Mouse (Mus musculus): ENCODE measurements around the gene Arhgap25.
"Not testable (repeated sequence)": the region's sequence is repeated elsewhere in the genome, so short reads cannot be mapped to it uniquely, and the experiment has no call there.

Gene Arhgap25

DNA sequence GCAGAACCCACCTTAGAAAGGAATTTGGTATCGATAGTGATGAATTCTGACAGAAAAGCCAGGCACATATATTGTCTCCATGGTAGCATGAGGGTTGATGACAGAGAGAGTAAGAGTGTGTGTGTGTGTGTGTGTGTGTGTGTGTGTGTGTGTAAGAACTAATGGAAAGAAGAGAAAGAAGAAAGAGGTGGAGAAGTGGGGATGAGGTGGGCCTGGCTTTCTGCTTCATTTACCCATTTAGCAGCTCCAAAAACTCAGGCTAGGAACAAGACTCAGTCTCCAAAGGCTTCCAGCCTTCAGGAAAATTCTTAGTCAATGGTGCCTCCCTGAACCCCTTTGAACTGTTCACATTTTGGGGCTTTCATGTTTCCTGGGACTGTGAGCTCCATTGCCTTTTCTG is 29.5 kb downstream of the Arhgap25 start:
- no peak for DNase-seq (ENCODE audit: low spot score)

DNA sequence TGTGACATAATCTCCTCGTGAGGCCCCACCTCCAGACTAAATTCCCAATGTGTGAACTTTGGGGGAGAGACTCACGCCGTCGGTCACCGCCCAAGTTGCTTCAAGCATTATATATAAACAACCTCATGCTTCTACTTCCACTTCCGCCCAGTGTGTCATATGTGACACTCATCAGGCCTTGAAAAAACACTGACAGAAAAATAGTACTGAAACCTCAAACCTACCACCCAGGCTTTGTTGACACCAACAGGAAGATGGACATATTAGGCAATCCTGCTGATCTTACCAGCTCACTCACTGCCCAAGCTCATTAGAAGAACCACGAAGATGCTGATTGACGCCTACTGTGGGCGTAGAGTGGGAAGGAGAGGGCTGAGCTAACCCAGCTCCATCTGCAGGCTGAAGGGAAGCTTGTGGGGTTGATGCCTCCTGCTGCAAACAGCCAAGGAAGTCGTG is 30.2 kb downstream of the Arhgap25 start:
- peak; percentile 43 for DNase-seq (ENCODE audit: low spot score)

DNA sequence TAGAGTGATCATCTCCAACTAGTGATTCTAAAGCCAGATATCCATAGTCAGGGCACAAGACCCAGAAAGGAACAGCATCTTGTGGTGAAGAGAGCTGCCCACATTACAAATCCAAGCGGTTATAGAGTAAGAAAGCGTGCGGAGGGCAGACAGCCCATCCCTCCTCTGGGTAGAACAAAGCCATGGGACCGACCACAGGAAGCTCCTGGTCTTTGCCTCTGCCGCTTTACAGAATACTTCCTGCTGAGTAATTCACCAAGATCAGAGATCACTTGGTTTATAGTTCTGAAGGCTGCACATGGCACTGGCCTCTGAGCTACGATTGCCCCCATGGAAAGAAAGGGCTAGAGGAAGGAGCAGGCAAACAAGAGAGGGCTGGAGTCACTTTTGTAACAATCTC is 30.6 kb downstream of the Arhgap25 start:
- no peak for DNase-seq (ENCODE audit: low spot score)

DNA sequence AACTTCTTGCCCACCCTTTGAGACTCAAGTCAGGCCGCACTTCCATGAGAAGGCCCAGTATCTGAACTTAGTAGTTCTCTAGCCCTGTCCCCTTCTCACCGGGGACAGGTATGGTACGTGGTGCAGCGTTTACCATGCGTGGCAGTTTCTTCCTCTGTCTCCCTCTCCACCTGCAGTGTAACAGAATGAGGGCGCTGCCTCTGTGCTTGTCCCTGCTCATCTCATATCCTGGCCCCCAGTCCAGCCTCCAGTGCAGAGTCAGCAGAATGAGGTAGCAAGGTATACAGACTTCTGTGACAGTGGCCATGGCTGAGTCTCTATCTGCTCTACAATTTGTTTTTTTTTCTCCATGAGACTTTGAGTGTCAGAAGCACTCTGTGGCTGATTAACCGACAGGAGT is 32.4 kb downstream of the Arhgap25 start:
- no peak for DNase-seq (ENCODE audit: low spot score)

DNA sequence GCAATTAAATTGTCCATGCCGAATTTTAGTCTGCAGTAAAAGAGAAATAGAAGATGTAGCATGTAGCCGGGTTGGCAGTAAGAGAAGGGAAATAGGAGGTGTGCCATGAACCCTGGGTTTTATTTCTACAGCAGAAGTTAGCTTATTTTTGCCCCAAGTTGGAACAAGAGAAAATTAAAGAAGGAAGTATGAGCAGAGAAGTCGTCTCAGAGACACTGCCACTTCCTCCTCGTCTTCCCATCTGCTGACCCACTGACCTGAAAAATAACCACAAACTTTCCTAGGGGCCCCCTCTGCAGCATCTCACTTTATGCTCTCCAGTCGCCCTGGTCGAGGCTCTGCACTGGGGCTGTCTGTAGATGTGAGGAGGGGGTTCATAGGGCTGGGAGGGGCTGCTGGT is 33.3 kb downstream of the Arhgap25 start:
- no peak for DNase-seq (ENCODE audit: low spot score)

DNA sequence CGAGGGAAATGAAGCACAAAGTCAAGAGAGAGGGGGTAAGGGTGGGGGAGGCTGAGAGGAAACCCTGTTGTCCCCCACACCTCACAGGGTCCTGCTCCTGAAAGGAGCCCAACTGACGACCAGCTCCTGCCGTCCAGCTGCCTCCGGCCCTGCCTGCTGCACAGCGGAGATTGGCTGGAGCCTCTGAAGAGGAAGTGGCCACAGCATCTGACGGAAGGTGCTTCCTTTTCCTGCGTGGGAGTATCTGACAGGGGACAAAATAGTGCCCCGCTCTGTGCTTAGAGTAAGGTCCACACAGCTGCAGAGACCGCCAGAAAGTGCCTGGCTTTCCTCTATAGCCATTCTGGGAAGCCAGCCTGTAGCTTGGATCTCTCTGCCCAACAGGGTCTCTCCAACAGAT is 36.9 kb downstream of the Arhgap25 start:
- DNase-seq (ENCODE audit: low spot score): peak; percentile 29

DNA sequence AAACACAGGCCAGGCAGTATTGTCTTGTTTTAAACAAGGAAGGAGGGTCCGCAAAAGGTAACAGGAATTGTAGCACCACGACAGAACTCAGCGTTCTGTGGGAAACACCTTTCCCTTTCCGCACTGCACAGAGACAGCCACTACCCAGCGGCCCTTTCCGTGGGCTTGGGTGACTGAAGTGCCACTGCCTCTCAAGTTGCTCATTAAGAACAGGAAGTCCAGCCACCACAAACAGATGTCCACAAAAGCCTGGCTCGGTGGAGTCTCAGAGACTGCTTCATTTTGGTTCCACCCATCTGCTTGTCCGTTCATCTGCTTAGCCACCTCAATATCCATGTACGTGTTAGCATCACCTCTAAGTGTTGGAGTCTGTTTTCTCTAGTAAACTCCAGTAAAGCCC is 38.7 kb downstream of the Arhgap25 start:
- no peak for DNase-seq (ENCODE audit: low spot score)

DNA sequence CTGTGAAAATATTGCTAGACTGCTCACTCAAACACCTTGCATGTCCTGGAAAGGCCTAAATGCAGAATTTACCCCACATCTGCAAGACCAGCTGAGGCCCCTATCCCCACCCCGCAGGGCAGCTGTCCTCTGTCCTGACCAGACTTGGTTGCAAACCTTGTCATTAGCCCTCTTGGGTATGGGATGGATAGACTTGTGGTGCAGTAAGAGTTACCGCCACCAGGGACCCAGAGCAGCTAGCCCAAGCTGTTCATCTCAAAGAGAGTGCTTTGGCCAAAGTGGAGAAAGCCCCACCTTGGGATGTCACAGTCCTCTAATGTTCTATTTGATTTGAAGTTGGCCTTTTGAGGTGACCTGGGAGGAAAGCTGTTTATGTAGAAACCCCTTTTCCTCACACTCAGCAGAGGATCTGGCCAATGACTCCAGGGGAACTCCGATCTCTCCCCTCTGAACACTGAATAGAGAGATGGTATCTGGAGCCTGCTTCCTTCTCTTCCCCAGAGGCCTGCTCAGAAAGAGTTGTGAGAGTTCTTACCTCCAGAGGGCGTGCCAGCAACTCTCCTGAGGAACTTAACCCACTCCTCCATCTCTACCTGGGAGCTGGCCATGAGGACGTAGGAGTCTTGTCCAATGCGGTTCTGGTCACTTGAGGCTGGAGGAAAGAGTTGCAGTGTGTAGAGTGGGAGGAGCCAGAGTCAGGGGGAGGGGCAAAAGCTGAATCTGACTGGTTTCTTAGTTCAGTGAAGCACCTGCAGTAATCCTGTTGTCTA is 45.2 kb downstream of the Arhgap25 start:
- no peak for DNase-seq (ENCODE audit: low spot score)

DNA sequence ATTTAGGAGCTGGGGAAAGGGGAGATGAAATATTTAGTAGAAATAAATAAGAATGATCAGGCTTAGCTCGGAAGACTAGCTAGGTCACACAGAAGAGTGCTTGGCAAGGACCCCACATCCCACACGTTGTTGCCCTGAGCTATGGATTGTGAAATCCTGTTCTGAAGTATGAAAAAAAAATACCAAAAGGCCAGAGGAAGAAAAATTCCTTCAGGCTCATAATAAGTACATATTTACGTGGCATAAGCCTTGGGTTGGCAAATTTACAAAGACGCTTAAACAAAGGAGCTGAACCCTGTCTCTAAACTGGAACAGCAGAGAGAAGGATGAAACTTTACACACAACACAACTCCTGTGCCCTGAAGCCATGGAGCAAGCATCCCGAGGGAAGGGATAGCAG is 48.3 kb downstream of the Arhgap25 start:
- no peak for DNase-seq (ENCODE audit: low spot score)

DNA sequence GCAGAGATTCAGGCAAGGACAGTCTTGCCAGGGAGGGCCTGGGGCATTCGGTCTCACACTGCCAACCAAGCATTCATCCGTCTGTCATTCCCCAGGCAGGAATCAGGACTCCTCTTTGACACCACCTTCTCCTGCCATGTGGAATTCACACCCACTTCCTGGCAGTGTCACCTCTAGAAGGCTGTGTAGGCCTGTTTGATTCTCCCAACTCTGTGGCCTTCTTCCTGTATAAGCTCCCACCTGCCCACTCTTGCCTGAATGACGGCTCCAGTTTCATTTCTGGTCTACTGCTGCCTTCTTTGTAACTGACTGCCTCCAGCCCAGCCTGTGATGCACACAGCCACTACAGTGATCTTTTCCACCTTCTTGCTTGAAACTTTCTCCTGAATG is 49.2 kb downstream of the Arhgap25 start:
- DNase-seq (ENCODE audit: low spot score): no peak

DNA sequence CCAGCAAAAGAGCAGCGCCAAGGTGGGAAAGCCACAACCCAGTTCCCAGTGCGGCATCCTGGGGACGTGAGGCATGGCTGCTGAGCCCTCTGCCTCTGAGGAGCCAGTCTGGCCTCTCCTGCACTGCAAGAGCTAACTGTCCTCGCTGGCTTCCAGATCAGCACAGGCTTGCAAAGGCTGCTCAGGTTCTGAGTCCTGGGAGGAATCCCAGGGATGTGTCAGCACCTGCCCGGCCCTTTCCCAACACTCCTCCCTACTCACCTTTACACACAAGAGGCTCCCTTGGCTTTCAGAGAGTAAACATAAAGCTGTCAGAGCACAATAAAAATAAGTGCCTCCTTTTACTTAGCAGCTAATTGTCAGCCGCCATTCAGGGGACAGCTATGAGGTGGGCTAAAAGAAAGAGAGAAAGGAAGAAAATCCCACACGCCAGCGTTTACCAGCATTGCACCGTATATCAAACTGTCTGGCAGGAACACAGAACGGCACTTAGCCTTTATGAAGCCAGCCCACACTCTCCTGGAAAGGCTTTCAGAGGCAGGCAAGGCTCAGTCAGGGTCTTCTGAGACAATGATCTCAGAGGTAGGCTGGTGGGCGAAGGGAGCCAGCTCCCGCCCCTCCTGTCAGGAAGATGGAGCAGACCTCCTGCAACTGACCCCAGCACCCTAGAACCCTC is 49.7 kb downstream of the Arhgap25 start:
- no peak for DNase-seq (ENCODE audit: low spot score)

DNA sequence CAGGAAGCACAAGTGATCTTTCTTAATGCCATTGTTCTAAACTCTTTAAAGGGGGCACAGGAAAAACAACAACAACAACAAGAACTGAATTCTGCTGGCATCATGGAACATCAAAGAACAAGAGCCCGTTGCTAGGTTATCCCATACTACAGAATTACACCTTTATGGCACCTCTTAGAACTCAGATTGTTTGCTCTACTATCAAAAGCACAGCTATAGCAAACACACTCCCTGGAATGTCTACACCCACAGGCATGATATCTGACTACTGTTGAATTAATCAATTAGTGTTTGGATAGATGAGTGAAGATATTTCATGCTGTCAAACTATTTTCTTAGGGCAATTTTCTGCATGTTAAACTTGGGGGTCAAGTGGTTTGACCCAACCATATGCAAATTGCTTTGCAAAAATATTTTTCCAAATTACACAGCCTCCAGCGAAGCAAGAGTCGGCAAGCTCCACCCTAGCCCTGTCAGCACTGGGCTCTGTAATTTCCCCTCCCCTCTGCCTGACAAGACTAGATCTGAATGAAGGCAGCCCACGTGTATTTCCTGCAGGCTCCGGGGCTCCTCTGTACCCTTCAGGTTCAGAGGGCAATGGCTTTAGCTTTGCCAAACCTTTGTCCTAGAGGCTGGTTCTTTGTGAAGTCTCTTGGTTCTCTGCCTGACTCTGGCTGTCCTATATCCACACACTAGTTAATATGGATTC is 53.6 kb downstream of the Arhgap25 start:
- no peak for DNase-seq (ENCODE audit: low spot score)

DNA sequence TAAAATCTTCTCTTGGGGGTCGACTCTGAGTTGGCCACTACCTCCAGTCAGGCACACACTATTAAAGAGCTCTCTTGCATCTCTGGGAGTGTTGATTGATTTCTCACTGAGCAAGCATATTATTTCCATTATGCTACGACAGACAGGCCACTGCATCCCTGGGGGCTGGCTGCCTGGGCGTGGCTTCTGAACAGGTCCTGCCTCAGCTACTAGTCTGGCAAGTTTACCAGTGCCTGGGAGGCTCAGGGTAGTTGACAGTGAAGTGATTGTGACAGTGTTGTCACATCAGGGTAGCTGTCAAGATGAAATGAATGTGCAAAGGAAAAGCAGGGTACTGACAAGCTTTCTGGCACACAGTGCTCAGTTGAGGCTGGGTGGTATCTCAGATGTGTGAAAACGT is 54.2 kb downstream of the Arhgap25 start:
- no peak for DNase-seq (ENCODE audit: low spot score)

DNA sequence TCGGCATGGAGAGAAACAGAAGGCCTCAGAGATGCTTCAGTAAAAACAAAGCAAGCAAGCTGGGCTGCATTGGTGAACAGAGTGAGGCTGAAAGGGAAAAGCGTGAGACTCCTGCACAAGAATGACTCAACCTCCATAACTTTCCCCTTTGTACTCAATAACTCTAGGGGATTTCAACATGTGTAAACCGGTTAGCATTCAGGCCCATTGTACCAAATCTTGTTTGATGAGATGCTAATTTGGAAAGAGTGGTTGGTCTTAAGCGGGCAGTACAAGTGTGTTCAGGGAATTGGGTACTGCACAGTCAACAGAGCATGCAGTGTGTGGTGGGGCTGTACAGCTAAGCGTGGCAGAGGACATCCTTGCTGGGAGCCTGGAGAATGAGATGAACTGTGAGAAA is 57.8 kb downstream of the Arhgap25 start:
- DNase-seq (ENCODE audit: low spot score): no peak

DNA sequence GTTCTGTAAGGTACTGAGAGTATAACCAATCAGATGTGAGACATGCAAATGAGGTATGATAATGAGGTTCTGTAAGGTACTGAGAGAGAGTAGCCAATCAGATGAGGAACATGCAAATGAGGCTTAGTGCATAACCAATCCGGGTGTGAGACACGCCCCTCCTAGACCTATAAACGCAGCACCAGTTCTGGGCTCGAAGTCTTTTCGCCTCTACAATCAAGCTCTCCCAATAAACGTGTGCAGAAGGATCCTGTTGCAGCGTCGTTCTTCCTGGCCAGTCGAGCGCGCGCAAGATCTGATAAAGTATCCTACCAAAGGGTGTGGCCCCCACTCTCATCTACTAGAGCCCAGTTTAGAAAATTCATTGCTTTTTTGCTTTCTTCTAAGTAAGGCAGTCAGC is 63.0 kb downstream of the Arhgap25 start:
- not testable (repeated sequence) for DNase-seq (ENCODE audit: low spot score)

DNA sequence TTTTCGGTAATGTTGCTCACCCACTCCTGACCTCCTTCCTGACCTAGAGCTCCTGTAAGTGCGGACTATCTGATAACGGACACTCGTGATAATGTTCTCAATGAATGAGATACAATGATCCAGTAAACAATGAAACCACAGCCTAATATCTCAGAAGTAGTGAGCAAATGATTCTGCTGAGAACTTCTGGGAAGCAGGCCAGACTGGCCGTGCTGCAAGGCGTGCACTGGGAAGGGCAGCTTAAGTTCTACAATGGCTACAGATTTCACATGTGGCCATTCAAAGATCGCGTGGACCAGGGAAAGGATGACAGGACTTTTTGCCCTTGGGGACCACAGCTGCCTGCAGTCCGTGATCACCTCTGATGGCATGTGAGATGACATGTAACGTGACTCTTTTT is 64.7 kb downstream of the Arhgap25 start:
- DNase-seq (ENCODE audit: low spot score): no peak

DNA sequence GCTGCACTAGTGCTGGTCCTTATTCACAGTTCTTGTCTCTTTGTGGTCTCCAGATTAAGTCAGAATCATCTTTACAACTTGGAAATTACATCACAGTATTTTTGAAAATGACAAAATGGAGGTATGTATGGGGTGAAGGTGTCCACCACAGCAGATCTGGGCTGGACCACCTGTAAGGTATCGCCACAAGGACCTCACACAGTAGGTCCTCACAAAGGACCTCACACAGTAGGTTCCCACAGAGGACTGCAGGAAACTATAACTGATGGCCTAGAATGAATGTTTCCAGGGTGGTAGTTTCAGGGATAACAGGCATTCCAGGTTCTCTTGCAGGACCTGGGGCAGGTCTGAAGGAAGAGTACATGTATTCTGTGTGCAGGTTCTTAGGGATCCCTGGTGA is 65.7 kb downstream of the Arhgap25 start:
- no peak for DNase-seq (ENCODE audit: low spot score)

DNA sequence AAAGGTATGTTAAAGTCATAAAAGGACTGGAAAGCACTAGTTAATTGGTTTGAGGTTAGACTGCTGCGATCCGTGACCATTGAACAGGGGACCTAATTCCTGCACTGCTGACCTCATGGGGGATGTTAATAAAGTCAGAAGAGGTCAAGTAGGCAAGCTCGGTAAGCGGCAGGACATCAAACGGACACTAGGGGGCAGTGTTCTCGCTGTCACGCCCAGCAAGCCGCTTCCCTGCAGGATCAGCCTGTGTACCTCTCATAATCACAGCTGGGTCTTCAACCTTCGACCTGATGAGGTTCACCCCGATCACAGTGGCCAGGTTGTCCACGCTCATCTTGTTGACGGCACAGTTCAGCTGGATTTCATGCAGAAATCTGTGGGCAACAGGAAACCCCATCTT is 66.8 kb downstream of the Arhgap25 start:
- peak; percentile 66 for DNase-seq (ENCODE audit: low spot score)

DNA sequence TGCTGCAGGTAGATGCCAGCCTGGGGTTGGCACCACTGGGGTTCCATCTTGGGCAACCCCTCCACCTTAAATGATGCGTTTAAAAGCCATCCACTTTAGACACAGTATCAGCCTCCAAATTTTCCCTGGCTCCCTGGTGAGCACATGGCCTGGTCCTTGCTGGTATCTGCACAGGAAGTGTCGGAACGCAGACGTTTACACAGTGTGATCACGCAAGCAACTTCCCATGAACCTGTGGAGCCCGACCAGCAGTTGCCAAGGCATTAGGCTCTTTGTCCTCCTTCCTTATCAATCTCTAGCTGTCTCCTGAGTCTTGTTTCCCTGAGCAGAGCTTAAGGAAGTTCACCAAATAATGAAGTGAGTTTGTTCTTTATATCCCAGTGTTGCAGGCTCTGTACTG is 77.6 kb downstream of the Arhgap25 start:
- DNase-seq (ENCODE audit: low spot score): no peak

DNA sequence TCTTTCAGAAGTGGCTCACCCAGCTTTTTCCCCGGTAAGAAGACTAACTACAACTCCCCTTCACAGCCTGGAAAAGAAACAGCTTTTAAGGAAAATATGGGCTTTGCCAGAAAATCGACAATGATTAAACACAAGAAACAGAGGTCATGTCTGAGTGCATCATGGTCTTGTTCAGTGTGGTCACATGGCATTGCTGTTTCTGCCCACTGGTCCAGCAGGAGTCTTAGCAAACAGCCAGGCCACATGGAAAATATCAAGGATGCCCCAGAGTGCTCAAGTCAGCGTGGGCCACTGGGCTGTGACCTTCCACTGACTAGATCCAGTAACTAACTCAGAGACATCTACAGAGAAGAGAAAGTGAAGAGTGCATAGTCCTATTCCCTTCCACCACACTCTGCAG is 81.3 kb downstream of the Arhgap25 start:
- no peak for DNase-seq (ENCODE audit: low spot score)

DNA sequence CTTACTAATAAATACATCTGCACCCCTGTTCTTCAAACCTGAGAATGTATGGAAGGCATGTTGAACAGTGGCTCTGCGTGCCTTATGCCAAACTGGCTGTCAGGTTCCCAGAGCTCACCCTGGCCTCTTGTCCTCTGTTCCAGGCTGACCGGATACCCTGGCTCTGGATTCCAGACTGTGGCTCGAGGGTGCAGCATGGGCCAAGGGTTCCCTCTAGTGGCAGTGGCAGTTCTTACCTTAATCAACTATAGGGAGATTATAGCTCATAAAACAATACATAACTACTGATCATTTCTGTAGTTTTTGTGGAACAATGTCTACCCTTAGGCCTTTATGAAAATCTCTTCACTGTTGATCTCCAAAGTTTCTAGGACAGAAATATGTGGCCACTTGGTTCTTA is 82.0 kb downstream of the Arhgap25 start:
- DNase-seq (ENCODE audit: low spot score): peak; percentile 35

DNA sequence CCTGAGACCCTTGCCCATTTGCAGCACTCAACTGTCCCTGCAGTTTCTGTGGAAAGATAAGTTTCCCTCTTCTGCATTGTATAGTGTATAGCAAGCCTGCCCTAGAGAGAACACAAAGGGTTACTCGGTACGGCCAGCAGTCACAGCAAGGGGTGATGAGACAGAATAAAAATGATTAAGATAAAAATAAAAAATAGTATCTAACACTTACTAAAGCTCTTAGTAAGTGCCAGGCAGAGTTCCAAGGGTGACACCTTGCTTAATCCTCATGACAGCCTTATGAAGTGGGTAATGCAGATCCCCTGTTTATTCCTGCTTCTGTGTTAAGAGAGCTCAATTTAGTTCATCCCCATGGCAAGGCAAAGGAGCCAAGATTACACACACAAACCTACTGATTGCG is 83.5 kb downstream of the Arhgap25 start:
- no peak for DNase-seq (ENCODE audit: low spot score)

DNA sequence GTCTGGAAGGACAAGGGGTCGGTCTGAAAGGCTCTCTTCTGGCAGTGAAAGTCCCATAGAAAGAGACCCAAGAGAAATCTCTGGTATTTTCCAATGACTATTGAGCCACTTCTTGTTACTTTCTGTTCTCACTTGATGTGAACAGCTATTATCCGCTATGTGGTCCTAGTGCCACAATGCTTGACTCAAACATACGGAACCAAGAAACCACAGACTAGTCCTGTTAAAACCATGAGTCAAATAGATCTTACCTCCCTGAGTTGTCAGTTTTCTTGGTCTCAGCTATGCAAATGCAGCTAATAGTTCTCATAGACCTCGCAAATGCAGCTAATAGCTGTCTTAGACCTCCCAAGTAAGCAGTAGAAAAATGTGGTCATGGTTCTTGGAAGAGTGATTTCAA is 85.8 kb downstream of the Arhgap25 start:
- no peak for DNase-seq (ENCODE audit: low spot score)

All from layer of hippocampus, adult 11-12 months (tissue).